Mouse (Mus musculus) intestine, postnatal 0 days (tissue): ENCODE results near the gene Sh3d19. TPM values are rescaled to one million over a fixed set of nuclear protein-coding genes. Genes with fewer than 3 reads are reported as not detected.

ENCODE experiments used
- ATAC-seq: fragments of 200-750 bp; cut with Nextera tagmentation; 2 replicates; pipeline ENCODE4 v1.8.0; 2017; ENCODE audit warnings: mild to moderate bottlenecking, moderate TSS enrichment, moderate library complexity
- H3K27ac ChIP-seq: fragments of 300-500 bp; sonication (generic); 2 replicates; pipeline ENCODE4 v1.5.1; 2014; ENCODE audit warnings: mild to moderate bottlenecking, low read depth, low read length, moderate library complexity
- H3K27me3 ChIP-seq: fragments of 300-500 bp; sonication (generic); replicated peaks from 2 replicates; pipeline ENCODE4 v1.6.1; 2014; ENCODE audit warnings: low read length, mixed read lengths; ENCODE audit not compliant: control insufficient read depth, insufficient read depth
- H3K36me3 ChIP-seq: fragments of 300-500 bp; sonication (generic); 2 replicates; pipeline ENCODE4 v1.6.1; 2014; ENCODE audit warnings: mild to moderate bottlenecking, moderate library complexity; ENCODE audit not compliant: control insufficient read depth, insufficient read depth
- H3K4me1 ChIP-seq: fragments of 300-500 bp; sonication (generic); replicated peaks from 2 replicates; pipeline ENCODE4 v1.6.1; 2014; ENCODE audit warnings: antibody characterized with exemption, low read length, mixed read lengths; ENCODE audit not compliant: control insufficient read depth, insufficient read depth
- H3K4me2 ChIP-seq: fragments of 300-500 bp; sonication (generic); replicated peaks from 2 replicates; pipeline ENCODE4 v1.6.1; 2014; ENCODE audit warnings: low read depth, mild to moderate bottlenecking, moderate library complexity
- H3K4me3 ChIP-seq: fragments of 300-500 bp; sonication (generic); 2 replicates; pipeline ENCODE4 v1.5.1; 2014; ENCODE audit warnings: low read depth, low read length
- H3K9ac ChIP-seq: fragments of 300-500 bp; sonication (generic); 2 replicates; pipeline ENCODE4 v1.6.1; 2014; ENCODE audit warnings: mild to moderate bottlenecking, low read depth, low read length
- H3K9me3 ChIP-seq: fragments of 300-500 bp; sonication (generic); 2 replicates; pipeline ENCODE4 v1.6.1; 2016; ENCODE audit warnings: mixed run types; ENCODE audit not compliant: control insufficient read depth
- CTCF ChIP-seq: sonication (generic); IDR thresholded peaks from 2 replicates; pipeline ENCODE4 v1.5.1; 2016; ENCODE audit warnings: low read depth, mild to moderate bottlenecking, control low read depth, antibody characterized with exemption, moderate library complexity
- WGBS: fragments of 180-500 bp; shearing (Covaris S2); extraction: QIAGEN DNeasy Blood & Tissue Kit; methylation state at CpG from one replicate; pipeline ENCODE4 v1.1.7; 2014; 5-methylcytosine and 5-hydroxymethylcytosine counted together
- polyA plus RNA-seq: library from polyadenylated mRNA; unstranded; fragments of >200 nt; fragmentation: Nextera tagmentation; extraction: Ambion mirVana; gene quantifications from 2 replicates; pipeline ENCODE4 v1.2.1, GENCODE M21; 2015

Sh3d19 gene
- polyA plus RNA-seq, 1 experiment from 2014 or later: 37.4 TPM

DNA sequence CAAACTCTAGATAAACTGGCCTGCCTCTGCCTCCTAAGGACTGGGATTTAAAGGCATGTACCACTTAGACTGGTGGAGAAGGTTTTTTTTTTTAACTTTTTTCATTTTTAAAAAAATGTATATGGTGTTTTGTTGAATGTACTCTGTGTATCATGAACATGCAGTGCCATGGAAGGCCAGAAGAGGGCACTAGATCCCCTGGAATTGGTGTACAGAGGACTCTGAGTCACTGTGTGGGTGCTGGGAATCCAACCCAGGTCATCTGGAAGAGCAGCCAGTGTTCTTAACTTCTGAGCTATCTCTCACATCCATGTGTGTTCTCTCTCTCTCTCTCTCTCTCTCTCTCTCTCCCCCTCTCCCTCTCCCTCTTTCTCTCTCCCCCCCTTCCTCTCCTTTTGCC, 151.2 kb downstream of the Sh3d19 start:
- TF ChIP-seq CTCF: peak; percentile 41
- H3K27me3 ChIP-seq: no peaks in the 10 kb centered on the region
- H3K36me3 ChIP-seq: peaks cover 71% of the 10 kb centered on the region
- no peaks in the 10 kb centered on the region for H3K4me1 ChIP-seq
- no peak overlapping the region for H3K27ac ChIP-seq
- ATAC-seq: no peak
- no peak overlapping the region for H3K4me2 ChIP-seq
- H3K4me3 ChIP-seq: no peak overlapping the region
- no peak overlapping the region for H3K9ac ChIP-seq
- H3K9me3 ChIP-seq: no peaks in the 10 kb centered on the region

DNA sequence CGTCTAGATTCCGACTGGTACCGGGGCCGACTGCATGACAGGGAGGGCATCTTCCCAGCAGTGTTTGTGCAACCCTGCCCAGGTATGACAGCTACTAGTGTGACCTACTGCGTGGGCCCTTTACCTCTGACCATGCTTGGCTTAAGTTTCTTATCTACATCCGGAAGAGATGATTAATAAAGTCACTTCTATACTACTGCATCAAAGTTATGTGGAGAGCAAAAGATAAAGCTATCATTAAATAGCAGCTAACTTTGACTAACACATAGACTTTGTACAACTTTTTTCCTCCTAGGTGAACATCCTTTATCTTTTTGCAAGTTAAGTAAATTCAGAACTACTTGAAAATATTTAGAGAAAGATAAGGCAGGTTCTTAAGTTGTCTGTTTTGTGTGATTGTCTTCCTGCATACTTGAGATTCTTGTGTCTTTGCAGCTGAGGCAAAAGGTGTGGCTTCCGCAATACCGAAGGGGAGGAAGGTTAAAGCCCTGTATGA, 152.4 kb downstream of the Sh3d19 start:
- H3K27ac ChIP-seq: no peak overlapping the region
- H3K4me1 ChIP-seq: no peaks in the 10 kb centered on the region
- no peak for TF ChIP-seq CTCF
- no peak overlapping the region for H3K9ac ChIP-seq
- H3K4me3 ChIP-seq: no peak overlapping the region
- WGBS: 50% methylated on average over 8 of the region's 8 CpGs
- H3K36me3 ChIP-seq: peaks cover 77% of the 10 kb centered on the region
- ATAC-seq: no peak
- no peaks in the 10 kb centered on the region for H3K9me3 ChIP-seq
- no peak overlapping the region for H3K4me2 ChIP-seq
- no peaks in the 10 kb centered on the region for H3K27me3 ChIP-seq

DNA sequence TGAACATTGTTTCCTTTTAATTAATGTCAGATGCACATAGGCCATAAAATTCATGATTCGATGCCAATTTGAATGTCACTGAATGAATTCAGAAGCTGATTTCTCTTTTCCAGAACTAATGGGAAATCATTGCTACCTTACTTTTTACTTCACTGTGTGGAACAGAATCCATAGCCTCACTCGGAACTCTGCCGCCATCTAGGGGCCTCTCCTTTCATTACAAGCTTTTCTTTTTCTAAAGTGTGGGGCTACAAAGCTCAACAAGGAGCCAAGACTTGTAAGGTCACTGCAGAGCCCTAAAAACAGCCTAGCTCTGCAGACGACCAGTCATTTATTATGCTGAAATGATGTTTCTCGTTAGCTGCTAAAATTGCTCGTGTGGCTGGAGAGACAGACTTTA, 158.8 kb downstream of the Sh3d19 start:
- WGBS: 19% methylated on average over 6 of the region's 6 CpGs
- Histone ChIP-seq H3K27me3 (no peaks in the 10 kb centered on the region), H3K9me3 (no peaks in the 10 kb centered on the region), H3K36me3 (peaks cover 37% of the 10 kb centered on the region), H3K4me2 (no peak overlapping the region), H3K9ac (no peak overlapping the region), H3K4me1 (no peaks in the 10 kb centered on the region), H3K4me3 (no peak overlapping the region), H3K27ac (no peak overlapping the region)
- ATAC-seq: no peak
- TF ChIP-seq CTCF: peak; percentile 86

DNA sequence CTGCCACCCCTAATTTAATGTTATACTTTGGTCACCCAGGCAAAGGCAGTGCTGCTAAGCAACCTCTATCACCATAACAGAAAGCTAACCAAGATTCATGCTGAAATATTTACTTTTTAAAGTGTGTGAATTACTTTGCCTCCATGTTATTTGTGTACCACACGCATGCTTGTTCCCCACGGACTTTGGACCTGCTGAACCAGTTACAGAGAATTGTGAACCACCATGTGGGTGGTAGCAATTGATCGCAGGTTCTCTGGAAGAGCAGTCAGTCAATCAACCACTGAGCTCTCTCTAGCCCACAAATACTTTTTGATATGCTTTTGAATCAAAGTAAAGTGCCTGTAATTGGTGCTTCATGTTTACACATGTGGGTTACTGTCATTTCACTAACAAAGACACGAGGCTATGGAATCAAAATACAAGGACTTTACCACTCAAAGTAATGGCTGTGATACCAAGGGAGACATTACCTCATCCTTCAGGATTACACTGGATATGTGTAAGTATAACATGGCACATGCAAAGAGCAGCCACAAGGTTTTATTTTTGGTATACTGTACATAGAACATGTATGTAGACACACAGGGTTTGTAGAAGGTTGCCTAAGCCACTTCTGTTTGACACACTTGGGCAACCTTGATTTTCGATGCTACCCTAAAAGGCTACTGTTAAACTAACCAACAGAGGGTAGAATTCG, 164.2 kb downstream of the Sh3d19 start:
- H3K4me1 ChIP-seq: 0 out of 2 replicates have a peak, but pooled peaks cover 4% of the 10 kb centered on the region
- no peak overlapping the region for H3K4me2 ChIP-seq
- WGBS: 67% methylated on average over 6 of the region's 6 CpGs
- peaks cover 52% of the 10 kb centered on the region for H3K36me3 ChIP-seq
- H3K9ac ChIP-seq: no peak overlapping the region
- H3K4me3 ChIP-seq: no peak overlapping the region
- H3K27me3 ChIP-seq: no peaks in the 10 kb centered on the region
- no peaks in the 10 kb centered on the region for H3K9me3 ChIP-seq
- no peak for TF ChIP-seq CTCF
- H3K27ac ChIP-seq: no peak overlapping the region
- ATAC-seq: peak; percentile 40

DNA sequence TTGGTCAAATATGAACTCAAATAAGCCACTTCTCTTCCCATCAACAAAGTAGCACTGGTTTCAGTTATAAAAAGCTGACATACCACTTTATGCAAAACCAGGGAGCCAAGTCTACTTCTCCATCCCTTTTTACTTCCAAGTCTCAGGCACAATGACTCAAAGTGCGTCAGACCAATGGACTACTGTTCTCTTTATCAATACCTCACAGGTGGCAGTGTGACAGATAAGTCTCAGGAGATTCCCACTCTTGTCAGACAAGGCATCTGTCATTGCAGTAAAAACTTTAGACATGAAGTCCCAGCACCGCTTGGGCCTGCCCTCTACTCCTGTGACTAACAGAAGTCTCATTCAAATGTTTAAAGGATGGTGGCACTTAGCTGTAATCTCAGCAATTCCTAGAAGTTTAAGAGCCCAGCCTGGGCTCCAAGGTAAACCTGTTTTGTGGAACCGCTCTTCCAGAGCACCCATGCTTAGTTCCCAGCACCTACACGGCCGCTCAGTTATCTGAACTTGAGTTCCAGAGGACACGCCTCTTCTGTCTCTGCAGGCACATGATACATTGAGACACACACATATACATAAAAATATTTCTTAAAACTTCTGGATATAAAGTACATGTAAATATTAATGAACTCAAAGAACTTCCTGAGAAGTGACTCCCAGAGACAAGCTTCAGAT, 165.1 kb downstream of the Sh3d19 start:
- H3K4me3 ChIP-seq: no peak overlapping the region
- TF ChIP-seq CTCF: no peak
- H3K4me1 ChIP-seq: 0 out of 2 replicates have a peak, but pooled peaks cover 6% of the 10 kb centered on the region
- no peaks in the 10 kb centered on the region for H3K27me3 ChIP-seq
- peaks cover 60% of the 10 kb centered on the region for H3K36me3 ChIP-seq
- no peak for ATAC-seq
- 71% methylated on average over 6 of the region's 6 CpGs for WGBS
- no peak overlapping the region for H3K27ac ChIP-seq
- H3K9me3 ChIP-seq: no peaks in the 10 kb centered on the region
- H3K4me2 ChIP-seq: no peak overlapping the region
- no peak overlapping the region for H3K9ac ChIP-seq

- Histone ChIP-seq H3K27me3 (no peaks in the 10 kb centered on the region), H3K9ac (no peak overlapping the region), H3K36me3 (peaks cover 54% of the 10 kb centered on the region), H3K27ac (no peak overlapping the region), H3K4me1 (0 out of 2 replicates have a peak, but pooled peaks cover 6% of the 10 kb centered on the region), H3K4me2 (no peak overlapping the region), H3K9me3 (no peaks in the 10 kb centered on the region), H3K4me3 (no peak overlapping the region)
- WGBS: 87% methylated on average over 6 of the region's 6 CpGs
- TF ChIP-seq CTCF: no peak
- no peak for ATAC-seq
Measured at GRCm38 (mm10) chr3:86136936-86137574, 166.1 kb downstream of the Sh3d19 start.
